Mouse (Mus musculus): ENCODE data around the gene Camta1. TPM values are rescaled to one million over a fixed set of nuclear protein-coding genes. Genes with fewer than 3 reads are reported as not detected.
A peak's percentile ranks its signal among the peaks of the same experiment; 100 is the strongest.

Camta1 gene
- total RNA-seq, 2 experiments from 2014 or later = 193 to 222 TPM

DNA sequence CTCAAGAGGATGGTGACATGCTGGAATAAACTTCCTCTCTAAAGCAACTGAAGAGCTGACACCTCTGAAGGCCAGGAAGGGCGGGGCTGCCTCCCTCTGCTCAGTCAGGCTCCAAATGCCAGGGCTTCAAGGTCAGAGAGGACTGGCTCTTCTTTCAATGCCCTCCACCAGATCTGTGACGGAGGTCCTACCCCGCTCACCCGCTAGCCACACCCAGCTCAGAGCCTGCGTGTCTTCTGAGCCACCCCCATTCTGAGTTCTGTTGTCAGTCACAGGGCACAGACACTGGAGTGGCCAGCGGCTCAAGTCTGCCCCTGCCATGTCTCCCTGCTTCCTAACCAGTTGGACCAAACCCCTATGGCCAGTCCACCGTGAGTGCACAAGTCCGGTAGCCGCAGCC is 224.3 kb downstream of the Camta1 start:
- intact Hi-C loops (cut with DNase I) = loop anchor here (5.0 kb wide), 1 partner anchor 45 kb away; no protein-coding TSS in a partner anchor
- DNase-seq (ENCODE audit: low spot score in 2 of 2) = no peak

DNA sequence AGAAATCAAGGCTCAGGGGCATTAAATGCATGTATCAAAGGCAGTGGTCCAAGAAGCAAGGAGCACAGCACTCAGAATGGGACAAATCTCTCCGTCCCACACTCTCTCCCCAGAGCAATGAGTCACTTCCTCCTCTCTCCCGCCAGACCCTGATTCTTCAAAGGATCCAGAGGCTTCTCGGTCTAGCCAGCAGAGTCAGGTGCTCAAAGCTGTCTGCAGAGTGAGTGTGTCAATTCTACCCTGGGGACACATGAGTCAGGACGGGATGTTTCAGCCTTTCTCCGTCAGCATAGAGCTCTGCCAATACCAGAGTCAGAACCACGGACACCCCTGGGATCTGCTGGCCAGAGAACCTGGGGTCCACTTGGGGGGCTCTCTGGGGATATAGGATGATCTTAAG is 226.9 kb downstream of the Camta1 start:
- peak in 1 of 2 experiments; percentile 48 for DNase-seq (ENCODE audit: low spot score in 2 of 2)
- intact Hi-C loops (cut with DNase I) = loop anchor here (5.0 kb wide), 1 partner anchor 42 kb away; no protein-coding TSS in a partner anchor

DNA sequence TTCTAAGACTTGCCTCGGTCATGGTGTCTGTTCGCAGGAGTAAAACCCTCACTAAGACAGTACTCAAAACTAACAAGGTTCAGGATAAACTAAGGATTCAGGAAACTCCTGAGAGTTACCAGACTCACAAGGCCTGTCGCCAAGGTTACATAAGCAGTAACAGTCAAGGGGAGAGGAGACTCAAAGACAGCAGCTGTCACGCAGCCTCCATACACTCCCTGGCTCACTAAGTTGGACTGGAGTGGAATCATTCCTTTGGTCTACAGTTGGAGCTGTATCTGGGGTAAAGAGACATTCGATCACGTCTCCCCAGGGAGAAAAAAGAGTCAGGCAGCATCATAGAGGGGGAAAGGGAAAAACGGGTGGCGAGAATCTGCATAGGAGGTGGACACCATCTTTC is 227.9 kb downstream of the Camta1 start:
- DNase-seq (ENCODE audit: low spot score in 2 of 2) = no peak
- intact Hi-C loops (cut with DNase I) = no loop called here

DNA sequence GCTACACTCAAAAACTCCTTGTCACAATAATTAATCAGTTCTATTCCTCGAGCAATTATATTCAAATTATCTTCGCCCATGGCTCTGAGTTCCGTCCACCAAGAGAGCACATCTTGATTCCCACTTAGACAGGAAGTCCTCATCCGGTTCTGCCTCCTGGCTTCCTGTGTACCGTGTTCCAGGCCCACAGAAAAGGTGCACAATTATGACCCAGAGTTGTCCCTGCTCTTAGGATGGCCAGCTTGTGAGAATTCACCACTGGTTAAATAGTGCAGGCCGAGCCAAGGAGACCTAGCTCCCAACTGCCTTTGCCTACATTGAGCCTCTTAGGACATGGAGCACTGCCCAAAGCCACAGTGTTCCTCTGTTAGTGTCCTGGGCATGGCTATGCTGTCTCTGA is 229.4 kb downstream of the Camta1 start:
- intact Hi-C loops (cut with DNase I) = no loop called here
- DNase-seq (ENCODE audit: low spot score in 2 of 2) = no peak

DNA sequence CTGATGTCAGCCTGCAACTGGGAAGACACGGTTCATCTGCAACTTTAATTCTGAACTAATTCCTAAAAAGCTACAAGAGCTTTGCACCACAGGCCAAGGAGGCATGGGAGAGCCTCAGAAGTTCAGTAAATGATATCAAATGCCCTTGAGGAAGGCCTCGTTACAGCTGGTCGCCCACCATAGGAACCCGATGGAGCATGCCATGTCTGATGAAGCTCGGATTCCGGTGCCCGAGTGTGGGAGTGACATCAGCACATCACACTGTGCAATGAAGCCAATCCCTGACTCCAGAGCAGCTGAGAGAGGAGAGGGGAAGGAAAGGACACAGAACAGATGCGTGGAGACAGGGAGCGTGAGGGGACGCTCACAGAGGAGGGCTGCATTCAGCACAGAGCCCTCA is 231.0 kb downstream of the Camta1 start:
- DNase-seq (ENCODE audit: low spot score in 2 of 2) = no peak
- intact Hi-C loops (cut with DNase I) = no loop called here

DNA sequence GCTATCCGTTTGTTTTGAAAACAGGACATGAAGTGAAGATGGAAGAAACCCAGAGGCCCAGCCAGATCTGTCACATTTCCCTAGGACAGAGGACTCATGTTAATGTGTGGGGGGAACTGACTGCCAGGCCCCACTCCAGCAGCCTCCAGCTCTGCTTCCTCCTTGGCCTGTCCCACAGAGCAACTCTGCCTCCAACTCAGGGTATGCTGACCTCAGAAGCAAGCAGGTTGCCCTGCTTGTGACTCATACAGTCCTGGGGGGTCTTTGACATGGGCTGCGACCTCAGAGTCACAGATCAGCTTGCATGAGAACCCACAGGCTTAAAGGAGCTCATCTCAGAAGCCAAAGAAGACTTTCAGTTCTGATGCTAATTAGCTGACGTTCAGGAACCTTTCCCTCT is 231.4 kb downstream of the Camta1 start:
- intact Hi-C loops (cut with DNase I) = no loop called here
- DNase-seq (ENCODE audit: low spot score in 2 of 2) = no peak

DNA sequence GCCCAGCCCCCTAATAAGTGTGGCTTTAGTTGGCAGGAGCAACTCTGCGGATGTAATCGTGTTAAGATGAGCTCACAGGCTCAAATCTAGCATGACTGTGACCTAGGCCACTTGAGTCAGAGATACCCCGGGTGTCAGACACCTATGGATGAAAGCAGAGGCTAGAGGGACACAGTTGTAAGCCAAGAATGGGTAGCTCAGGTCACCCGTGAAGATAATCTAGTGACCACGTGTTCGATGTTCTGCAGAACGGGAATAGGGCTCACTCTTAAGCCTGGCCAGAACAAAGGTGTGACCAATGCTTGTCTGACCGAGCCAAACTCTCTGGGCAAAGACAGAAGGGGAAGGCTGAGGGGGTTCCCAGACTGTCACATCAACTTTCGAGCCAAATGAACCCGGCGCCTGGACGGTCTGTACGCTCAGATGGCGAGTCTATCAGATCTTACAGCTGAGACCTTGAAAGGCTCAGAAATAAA is 242.1 kb downstream of the Camta1 start:
- no peak for DNase-seq (ENCODE audit: low spot score in 2 of 2)

DNA sequence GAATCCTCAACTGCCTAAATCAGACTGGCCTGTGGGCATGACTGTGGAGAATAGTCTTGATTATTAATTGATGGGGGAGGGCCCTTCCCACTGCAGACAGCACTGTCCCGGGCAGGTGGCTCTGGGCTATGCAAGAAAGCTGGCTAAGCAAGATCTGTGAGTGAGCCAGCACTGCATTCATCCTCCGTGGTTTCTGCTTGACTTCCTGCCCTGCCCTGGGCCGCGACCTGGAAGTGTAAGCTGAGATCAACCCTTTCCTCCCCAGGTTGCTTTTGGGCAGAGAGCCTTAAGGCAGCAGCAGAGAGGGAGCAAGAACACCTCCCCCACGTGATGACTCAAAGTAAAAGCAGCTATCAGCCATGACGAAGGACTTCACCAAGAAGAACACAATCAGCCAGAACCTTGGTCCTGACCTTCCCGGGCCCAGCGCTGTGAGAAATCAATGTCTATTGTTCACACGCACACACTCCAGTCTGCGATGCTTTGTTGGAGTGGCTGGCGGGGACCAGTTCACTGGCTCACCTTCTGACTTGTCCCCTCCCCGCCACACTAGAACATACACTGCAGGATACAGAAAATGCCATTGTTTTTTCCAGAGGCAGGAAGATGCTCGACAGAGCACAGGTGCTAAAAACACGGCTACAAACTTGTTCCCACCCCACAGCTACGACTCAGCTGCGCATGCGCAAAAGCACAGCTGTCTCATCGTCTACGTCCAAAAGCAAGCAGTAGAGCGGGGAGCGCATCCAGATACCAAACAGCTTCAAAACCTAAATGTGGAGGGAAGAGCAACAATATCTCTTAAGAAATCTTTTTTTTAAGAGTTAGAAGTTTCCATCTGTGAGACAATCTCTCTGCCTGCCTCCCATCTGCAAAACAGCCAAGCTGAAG is 243.0 kb downstream of the Camta1 start:
- intact Hi-C loops (cut with DNase I) = no loop called here
- DNase-seq (ENCODE audit: low spot score in 2 of 2) = peak in 1 of 2 experiments; percentile 18

More for the DNA sequence above, 242.1 kb downstream of the Camta1 start:
- intact Hi-C loops (cut with DNase I) = no loop called here

DNA sequence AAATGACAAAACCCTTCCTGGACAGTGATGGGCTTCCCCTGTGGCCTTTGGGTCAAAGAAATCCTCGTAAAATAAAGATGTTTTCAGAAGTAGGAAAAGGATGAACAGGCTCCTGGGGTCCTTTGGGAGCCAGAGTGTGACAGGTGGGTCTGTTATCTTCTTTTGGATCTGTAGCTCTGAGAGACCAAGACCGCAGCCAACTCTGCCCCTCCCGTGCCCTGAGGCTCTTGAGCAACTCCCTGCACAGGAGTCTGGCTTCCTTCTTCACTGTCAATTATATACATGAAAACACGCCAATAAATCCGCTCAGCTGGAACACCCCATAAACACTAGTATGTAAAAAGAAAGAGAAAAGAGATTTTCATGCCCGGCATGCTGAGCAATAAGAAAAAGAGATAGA is 250.1 kb downstream of the Camta1 start:
- intact Hi-C loops (cut with DNase I) = loop anchor here (5.0 kb wide), 1 partner anchor 129 kb away; no protein-coding TSS in a partner anchor

DNA sequence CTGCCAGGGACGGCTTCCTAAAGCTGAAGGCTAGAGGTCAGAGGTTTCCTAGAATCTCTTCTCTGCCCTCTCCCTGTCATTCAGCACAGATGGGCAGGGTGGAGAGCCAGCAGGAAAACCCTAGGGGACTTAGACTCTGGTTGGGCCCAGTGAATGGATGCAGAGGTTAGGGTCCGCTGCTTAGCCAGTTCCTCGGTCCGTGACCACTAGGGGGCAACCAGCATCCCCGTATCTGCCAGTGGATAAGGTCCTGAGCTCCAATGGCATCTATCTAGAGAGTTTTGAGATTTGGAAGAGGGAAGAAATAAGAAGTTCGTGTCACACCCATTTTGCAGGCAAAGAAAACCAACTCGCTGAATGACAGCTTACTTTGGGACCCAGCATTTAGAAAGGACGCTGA is 251.4 kb downstream of the Camta1 start:
- DNase-seq (ENCODE audit: low spot score in 2 of 2) = peak; percentile 37 to 63
- intact Hi-C loops (cut with DNase I) = loop anchor here (5.0 kb wide), 1 partner anchor 128 kb away; no protein-coding TSS in a partner anchor

More for the DNA sequence above, 250.1 kb downstream of the Camta1 start:
- no peak for DNase-seq (ENCODE audit: low spot score in 2 of 2)

DNA sequence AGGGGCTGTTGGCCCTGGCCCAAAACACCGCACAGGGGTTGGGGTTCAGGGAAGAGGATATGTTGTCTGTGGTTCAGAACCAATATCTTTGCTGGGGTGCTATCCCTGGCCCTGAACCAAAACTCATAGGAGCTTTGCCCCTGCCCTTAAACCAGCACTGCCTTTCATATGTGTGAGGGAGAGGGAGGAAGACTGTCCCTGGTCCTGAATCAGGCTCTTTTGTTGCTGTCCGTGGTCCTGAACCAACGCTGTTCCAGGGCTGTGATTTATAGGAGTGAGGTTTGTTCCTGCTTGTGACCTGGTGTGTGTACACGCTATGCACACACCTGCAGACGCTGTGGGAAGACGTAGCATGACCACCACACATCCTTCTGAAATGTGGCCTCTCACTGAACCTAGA is 256.8 kb downstream of the Camta1 start:
- no peak for DNase-seq (ENCODE audit: low spot score in 2 of 2)
- intact Hi-C loops (cut with DNase I) = loop anchor here (5.0 kb wide), 1 partner anchor 252 kb away; no protein-coding TSS in a partner anchor

DNA sequence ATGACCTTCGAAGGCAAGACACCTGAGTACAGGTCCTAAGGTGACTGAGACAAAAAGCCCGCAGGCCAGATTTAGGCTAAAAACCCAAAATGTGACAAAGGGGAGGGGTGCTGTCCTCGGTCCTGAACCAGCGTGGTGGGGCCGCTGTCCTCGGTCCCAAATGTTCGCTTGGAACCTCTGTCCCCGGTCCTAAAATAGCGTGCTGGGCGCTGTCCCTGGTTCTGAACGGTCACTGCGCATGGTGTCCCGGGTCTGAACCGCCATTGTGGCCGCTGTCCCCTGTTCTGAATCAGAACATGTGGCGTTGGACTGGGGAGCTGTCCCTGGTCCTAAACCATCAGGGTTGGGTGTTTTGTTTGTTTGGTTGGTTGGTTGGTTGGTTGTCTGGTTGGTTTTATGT is 257.2 kb downstream of the Camta1 start:
- DNase-seq (ENCODE audit: low spot score in 2 of 2) = peak; percentile 29 to 32
- intact Hi-C loops (cut with DNase I) = no loop called here

DNA sequence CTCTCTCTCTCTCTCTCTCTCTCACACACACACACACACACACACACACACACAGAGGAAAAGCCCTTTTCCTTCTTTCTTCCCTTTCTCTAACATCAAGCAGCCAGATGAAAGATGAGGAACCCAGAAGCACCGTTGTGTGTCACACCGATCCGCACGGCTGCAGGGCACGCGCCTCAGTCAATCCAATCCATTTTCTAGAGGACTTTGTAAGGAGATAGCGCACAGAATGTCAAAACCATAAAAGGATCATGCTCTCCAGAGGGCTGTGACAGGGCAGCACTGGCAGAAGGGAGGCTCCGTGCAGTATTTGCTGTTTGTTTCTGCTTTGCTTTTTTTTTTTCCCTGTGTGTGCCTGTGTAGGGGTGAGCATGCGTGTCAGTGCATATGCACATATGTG is 258.1 kb downstream of the Camta1 start:
- no peak for DNase-seq (ENCODE audit: low spot score in 2 of 2)
- intact Hi-C loops (cut with DNase I) = no loop called here

DNA sequence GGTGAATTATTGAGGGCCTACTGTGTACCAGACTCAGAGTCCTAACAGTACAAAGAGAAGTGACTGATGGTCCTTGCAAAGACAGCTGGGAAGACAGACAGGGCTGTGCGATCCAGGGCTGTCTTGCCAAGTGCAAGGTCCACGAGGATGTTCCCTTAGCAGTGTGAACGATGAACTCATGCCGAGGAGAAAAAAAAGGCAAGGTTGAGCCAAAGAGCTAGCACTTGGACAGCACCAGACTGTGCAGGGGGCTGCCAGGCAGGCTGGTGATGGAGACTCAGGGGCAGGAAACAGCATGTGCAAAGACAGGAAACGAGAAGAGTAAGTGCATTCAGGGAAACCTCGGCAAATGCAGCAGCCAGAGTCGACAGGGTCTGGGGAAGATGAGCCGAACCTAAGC is 266.6 kb downstream of the Camta1 start:
- intact Hi-C loops (cut with DNase I) = no loop called here
- no peak for DNase-seq (ENCODE audit: low spot score in 2 of 2)

DNA sequence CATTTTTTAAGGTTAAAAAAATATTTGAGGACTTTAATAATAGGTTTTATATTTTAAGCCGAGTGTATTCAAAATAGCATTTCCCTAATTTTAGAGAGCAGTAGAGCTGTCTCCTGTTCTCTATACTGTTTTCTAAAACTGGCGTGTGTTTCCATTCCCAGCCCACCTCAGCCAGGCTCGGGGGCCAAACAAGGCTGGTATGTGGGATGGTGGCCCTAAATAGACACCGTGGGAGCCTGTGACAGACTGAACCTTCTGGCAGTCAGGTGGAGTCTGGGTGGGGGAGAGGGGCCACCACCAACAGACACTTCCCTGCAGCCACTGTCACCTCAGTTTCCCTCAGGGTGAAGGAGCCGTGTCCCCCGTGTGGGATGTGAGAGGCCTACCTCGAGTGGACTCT is 268.6 kb downstream of the Camta1 start:
- peak; percentile 14 to 82 for DNase-seq (ENCODE audit: low spot score in 2 of 2)
- intact Hi-C loops (cut with DNase I) = loop anchor here (5.0 kb wide), 1 partner anchor 44 kb away; no protein-coding TSS in a partner anchor

DNA sequence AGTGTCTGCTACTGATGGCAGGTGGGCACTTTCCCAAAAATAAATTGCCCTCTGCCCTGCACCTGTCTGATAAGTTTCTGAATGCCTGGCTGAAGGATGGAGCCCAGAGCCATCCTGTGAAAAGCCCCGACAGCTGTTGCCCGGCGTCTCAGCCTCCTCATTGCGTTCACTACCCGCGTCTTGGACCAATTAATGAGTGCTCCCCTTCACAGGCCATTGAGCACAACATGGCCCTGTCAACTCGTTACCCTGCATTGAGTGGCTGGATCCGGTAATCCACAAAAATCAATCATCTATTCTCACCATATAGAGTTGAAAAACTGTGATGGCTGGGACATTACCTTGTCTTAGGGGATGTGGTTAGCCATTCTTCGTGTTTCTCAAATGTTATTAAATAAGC is 275.6 kb downstream of the Camta1 start:
- DNase-seq (ENCODE audit: low spot score in 2 of 2) = no peak
- intact Hi-C loops (cut with DNase I) = no loop called here

DNA sequence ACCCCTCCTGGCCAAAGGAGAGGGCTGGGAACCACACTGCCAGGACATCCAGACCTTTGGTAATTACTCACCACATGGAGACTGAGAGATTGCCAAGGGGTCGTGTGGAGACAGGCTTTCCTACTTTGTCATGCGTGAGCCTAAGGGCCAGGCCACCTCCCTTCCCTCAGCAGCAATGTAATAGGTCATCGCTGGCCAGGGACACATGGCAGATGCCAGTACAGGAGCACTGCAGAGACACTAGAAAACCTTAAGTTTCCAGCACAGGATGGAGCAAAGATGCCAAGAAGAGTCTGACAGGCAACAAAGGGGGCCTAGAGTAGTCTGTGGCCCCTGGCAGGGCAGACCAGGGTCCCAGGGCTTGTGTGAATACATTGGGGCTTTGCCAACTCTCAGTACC is 283.7 kb downstream of the Camta1 start:
- intact Hi-C loops (cut with DNase I) = no loop called here
- DNase-seq (ENCODE audit: low spot score in 2 of 2) = no peak

DNA sequence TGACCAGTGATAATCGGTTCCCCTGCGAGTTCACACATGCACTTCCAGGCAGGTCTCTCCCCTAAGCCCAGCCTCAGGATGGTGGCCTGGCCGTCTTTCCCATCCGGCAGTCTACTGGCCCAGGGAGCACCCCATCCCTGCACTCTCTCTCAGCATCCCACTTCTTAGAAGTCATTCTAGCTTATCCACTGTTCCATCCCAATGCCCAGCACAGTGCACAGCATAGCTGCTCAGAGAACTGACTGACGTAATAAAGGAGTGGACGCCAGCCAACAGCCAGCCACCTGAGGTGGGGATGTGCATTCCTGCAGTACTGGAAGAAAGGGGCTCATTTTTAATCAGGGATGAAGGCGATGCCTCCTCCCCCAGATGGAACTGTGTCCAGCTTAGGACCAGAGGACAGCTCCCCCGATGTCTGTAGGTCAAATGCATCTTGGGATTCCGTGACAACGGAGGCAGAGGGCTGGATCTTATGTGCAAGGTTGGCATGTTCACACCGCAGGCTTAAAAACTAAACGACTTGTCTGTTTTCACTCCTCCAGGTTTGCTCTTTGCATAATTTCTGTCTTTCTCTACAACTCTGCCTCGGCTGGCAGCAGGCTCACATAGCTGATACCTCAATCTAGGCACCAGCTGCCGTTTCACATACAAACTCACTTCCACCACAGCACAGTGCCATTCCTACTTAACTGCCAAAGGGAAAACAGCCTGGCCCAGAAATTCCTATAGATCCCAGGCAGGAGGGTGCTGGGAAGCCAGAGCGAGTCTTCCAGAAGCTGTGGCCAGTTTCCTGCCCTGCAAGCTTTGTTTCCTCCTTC is 285.2 kb downstream of the Camta1 start:
- peak; percentile 31 to 87 for DNase-seq (ENCODE audit: low spot score in 2 of 2)
- intact Hi-C loops (cut with DNase I) = no loop called here

DNA sequence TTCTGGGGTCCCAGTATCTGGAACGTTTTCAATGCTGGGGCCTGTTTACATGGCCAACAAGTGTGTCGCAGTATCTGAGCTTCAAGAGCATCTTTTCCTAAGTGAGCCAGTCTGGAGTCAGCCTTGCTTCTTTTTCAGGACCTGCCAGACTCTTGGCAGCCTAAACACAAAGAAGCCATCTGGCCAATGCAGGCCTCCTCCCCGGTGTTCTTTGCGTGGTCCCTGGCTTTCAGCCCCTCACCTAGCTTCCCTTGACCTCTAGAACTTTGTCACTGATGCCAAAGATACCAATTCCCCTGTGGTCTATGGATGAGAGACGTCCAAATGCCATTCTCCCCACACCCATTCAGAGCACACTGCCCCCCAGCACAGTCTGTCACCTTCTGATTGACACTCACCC is 289.0 kb downstream of the Camta1 start:
- intact Hi-C loops (cut with DNase I) = no loop called here
- DNase-seq (ENCODE audit: low spot score in 2 of 2) = no peak

DNA sequence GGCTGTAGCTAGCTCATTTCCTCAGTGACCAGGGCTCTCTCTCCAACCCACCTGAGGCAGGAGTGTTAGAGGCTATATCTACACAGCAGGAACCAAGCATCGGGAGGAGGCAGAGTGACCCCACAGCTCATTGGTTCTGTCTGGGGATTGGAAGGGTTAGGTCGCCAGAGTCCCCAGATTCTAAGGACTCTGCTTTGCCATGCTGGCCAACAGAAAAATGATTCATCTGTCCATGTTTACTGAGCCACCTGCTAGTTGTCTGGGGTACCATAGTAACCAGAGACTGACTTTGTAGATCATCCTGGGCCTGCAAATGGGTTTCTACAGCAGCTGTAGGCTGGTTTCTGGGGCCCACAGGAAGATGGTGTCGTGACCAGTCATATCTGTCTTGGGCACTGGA is 292.1 kb downstream of the Camta1 start:
- peak in 1 of 2 experiments; percentile 14 for DNase-seq (ENCODE audit: low spot score in 2 of 2)
- intact Hi-C loops (cut with DNase I) = no loop called here
